Comparison of ENCODE assay signal across 12 mouse cellular contexts in the genomic region with DNA sequence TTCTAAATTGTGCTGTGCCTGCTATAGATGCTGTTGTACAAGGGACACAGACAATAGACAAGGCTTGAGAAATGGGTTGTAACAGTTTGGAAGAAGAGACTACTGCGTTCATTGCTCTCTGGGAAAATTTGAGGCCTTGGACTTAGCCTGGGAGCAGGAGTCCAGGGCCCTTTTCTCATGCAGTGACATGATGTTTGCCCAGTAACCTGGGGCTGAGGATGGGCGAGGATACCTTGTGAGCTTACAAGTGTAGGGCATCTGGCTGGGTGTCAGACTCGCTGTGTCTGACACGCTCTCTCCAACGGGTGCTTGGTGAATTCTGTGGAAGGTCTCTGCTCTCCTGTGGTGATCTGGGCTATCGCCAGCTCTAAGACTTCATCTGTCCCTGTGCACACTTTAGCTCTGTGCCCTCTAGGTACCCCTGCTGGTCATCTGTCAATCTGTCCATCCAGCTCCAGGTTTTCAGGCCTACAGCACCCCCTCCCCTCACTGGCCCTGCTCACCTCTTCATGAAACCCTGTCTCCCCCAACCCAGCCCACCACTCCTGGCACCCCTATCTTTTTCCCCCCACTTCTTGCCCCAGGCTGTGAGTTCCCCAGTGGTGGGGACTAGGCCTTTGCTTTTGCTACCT. TPM values are rescaled to one million over a fixed set of nuclear protein-coding genes. Genes with fewer than 3 reads are reported as not detected.
DNase-seq lines count a peak whose midpoint lies in the region; ATAC-seq and TF ChIP-seq lines count a peak whose summit lies in the region.
"Had no signal": no experiment of that assay in that cellular context is flagged by ENCODE, and none has a peak within 500 bp of the region (broad histone marks: within the 10 kb centered on the region; RNA-seq: fewer than 3 reads in every experiment).

No protein-coding gene starts in this region.

- TF ChIP-seq POLR2A in ES-Bruce4 (IDR thresholded peaks at IDR 0.05; ENCODE audit: insufficient read depth, low read length), result no peak

- H3K9ac ChIP-seq in forebrain, embryonic 13.5 days, result peak overlapping the region; percentile 38; the same call in 1 of the 2 replicates
- H3K9ac ChIP-seq in forebrain, embryonic 12.5 days, result no peak overlapping the region
- peak overlapping the region; percentile 8; the same call in 1 of the 2 replicates for H3K9ac ChIP-seq in intestine, embryonic 15.5 days
- no peak overlapping the region for H3K9ac ChIP-seq in intestine, postnatal 0 days (ENCODE audit: low read depth, low read length)
- no peak overlapping the region for H3K9ac ChIP-seq in ES-Bruce4 (ENCODE audit: low read depth, poor library complexity, severe bottlenecking)
- H3K9ac ChIP-seq in kidney, embryonic 16.5 days (replicated peaks; ENCODE audit: low read length), result no peak overlapping the region
- H3K9ac ChIP-seq: limb, embryonic 15.5 days had no signal

- H3K4me1 ChIP-seq in forebrain, embryonic 13.5 days, result peaks cover 52% of the 10 kb centered on the region
- peaks cover 56% of the 10 kb centered on the region for H3K4me1 ChIP-seq in forebrain, embryonic 12.5 days
- H3K4me1 ChIP-seq in intestine, embryonic 15.5 days (replicated peaks), result peaks cover 43% of the 10 kb centered on the region
- peaks cover 9% of the 10 kb centered on the region for H3K4me1 ChIP-seq in intestine, postnatal 0 days (replicated peaks; ENCODE audit: control insufficient read depth, insufficient read depth, low read length)
- H3K4me1 ChIP-seq in ES-Bruce4 (ENCODE audit: control insufficient read depth, insufficient read depth, low read length), result peaks cover 17% of the 10 kb centered on the region
- peaks cover 62% of the 10 kb centered on the region for H3K4me1 ChIP-seq in limb, embryonic 10.5 days
- H3K4me1 ChIP-seq in kidney, embryonic 16.5 days (ENCODE audit: insufficient read depth, low read length), result peaks cover 53% of the 10 kb centered on the region

- no peak for ATAC-seq in forebrain, embryonic 13.5 days
- ATAC-seq in forebrain, embryonic 12.5 days (ENCODE audit: low FRiP score), result no peak
- no peak for ATAC-seq in intestine, embryonic 15.5 days
- ATAC-seq in intestine, postnatal 0 days, result no peak
- ATAC-seq in kidney, embryonic 16.5 days (ENCODE audit: low FRiP score, low TSS enrichment), result no peak
- ATAC-seq: Patski had no signal

- H3K4me2 ChIP-seq in forebrain, embryonic 13.5 days, result no peak overlapping the region
- H3K4me2 ChIP-seq in forebrain, embryonic 12.5 days, result no peak overlapping the region
- H3K4me2 ChIP-seq in intestine, embryonic 15.5 days (replicated peaks), result no peak overlapping the region
- H3K4me2 ChIP-seq in intestine, postnatal 0 days (replicated peaks; ENCODE audit: low read depth), result no peak overlapping the region
- no peak overlapping the region for H3K4me2 ChIP-seq in kidney, embryonic 16.5 days (replicated peaks; ENCODE audit: low read depth, low read length)
- H3K4me2 ChIP-seq: limb, embryonic 15.5 days had no signal

- no peaks in the 10 kb centered on the region for H3K27me3 ChIP-seq in forebrain, embryonic 13.5 days
- no peaks in the 10 kb centered on the region for H3K27me3 ChIP-seq in forebrain, embryonic 12.5 days
- no peaks in the 10 kb centered on the region for H3K27me3 ChIP-seq in intestine, embryonic 15.5 days (replicated peaks)
- H3K27me3 ChIP-seq in intestine, postnatal 0 days (replicated peaks; ENCODE audit: control insufficient read depth, insufficient read depth, low read length), result no peaks in the 10 kb centered on the region
- no peaks in the 10 kb centered on the region for H3K27me3 ChIP-seq in ES-Bruce4 (ENCODE audit: control insufficient read depth, insufficient read depth, low read length, poor library complexity, severe bottlenecking)
- H3K27me3 ChIP-seq in limb, embryonic 10.5 days (ENCODE audit: low read depth, poor library complexity, severe bottlenecking), result no peaks in the 10 kb centered on the region
- no peaks in the 10 kb centered on the region for H3K27me3 ChIP-seq in kidney, embryonic 16.5 days (ENCODE audit: insufficient read depth, low read length)
- H3K27me3 ChIP-seq: limb, embryonic 15.5 days; Patski had no signal

- no peaks in the 10 kb centered on the region for H3K9me3 ChIP-seq in forebrain, embryonic 13.5 days (replicated peaks)
- no peaks in the 10 kb centered on the region for H3K9me3 ChIP-seq in forebrain, embryonic 12.5 days
- no peaks in the 10 kb centered on the region for H3K9me3 ChIP-seq in intestine, embryonic 15.5 days
- H3K9me3 ChIP-seq in intestine, postnatal 0 days (ENCODE audit: control insufficient read depth), result no peaks in the 10 kb centered on the region
- H3K9me3 ChIP-seq in ES-Bruce4 (replicated peaks; ENCODE audit: control insufficient read depth, insufficient read depth, low read length, poor library complexity, severe bottlenecking), result no peaks in the 10 kb centered on the region
- no peaks in the 10 kb centered on the region for H3K9me3 ChIP-seq in limb, embryonic 10.5 days (replicated peaks)
- H3K9me3 ChIP-seq in kidney, embryonic 16.5 days (ENCODE audit: low read length), result no peaks in the 10 kb centered on the region
- H3K9me3 ChIP-seq: limb, embryonic 15.5 days had no signal

- no peak for TF ChIP-seq CTCF in intestine, postnatal 0 days (IDR thresholded peaks at IDR 0.05; ENCODE audit: low read depth)
- no peak for TF ChIP-seq CTCF in ES-Bruce4 (IDR thresholded peaks at IDR 0.05; ENCODE audit: low read depth, low read length)

- 0 out of 2 replicates have a peak, but pooled peaks cover 10% of the 10 kb centered on the region for H3K36me3 ChIP-seq in forebrain, embryonic 13.5 days (ENCODE audit: poor library complexity, severe bottlenecking)
- H3K36me3 ChIP-seq in forebrain, embryonic 12.5 days (replicated peaks), result 0 out of 2 replicates have a peak, but pooled peaks cover 3% of the 10 kb centered on the region
- no peaks in the 10 kb centered on the region for H3K36me3 ChIP-seq in intestine, embryonic 15.5 days
- peaks cover 7% of the 10 kb centered on the region; the same call in 1 of the 2 replicates for H3K36me3 ChIP-seq in intestine, postnatal 0 days (ENCODE audit: control insufficient read depth, insufficient read depth)
- no peaks in the 10 kb centered on the region for H3K36me3 ChIP-seq in ES-Bruce4 (ENCODE audit: control insufficient read depth, insufficient read depth, low read length, poor library complexity, severe bottlenecking)
- H3K36me3 ChIP-seq in limb, embryonic 10.5 days, result peaks cover 21% of the 10 kb centered on the region
- no peaks in the 10 kb centered on the region for H3K36me3 ChIP-seq in kidney, embryonic 16.5 days (ENCODE audit: insufficient read depth, low read length)

- no peak for DNase-seq in limb, embryonic 10.5 days (ENCODE audit: low spot score)
- no peak for DNase-seq in MN1 (ENCODE audit: low spot score)
- DNase-seq: kidney, postnatal 36 days; right cerebral cortex, postnatal 25 days had no signal

- 87% methylated on average over 6 of the region's 6 CpGs for WGBS in forebrain, embryonic 13.5 days
- 93% methylated on average over 6 of the region's 6 CpGs for WGBS in forebrain, embryonic 12.5 days
- WGBS in intestine, embryonic 15.5 days, result 91% methylated on average over 6 of the region's 6 CpGs
- 81% methylated on average over 6 of the region's 6 CpGs for whole genome bisulfite sequencing in intestine, postnatal 0 days
- WGBS in limb, embryonic 10.5 days, result 89% methylated on average over 6 of the region's 6 CpGs
- WGBS in kidney, embryonic 16.5 days, result 91% methylated on average over 6 of the region's 6 CpGs

- no peak overlapping the region for H3K27ac ChIP-seq in forebrain, embryonic 13.5 days
- H3K27ac ChIP-seq in forebrain, embryonic 12.5 days, result no peak overlapping the region
- no peak overlapping the region for H3K27ac ChIP-seq in intestine, embryonic 15.5 days
- no peak overlapping the region for H3K27ac ChIP-seq in intestine, postnatal 0 days (ENCODE audit: low read depth, low read length)
- H3K27ac ChIP-seq in ES-Bruce4 (ENCODE audit: insufficient read depth, low read length), result 0 out of 2 replicates have a peak overlapping the region, but pooled peaks have one; percentile 10
- H3K27ac ChIP-seq in limb, embryonic 10.5 days, result peak overlapping the region; percentile 16; the same call in 1 of the 2 replicates
- no peak overlapping the region for H3K27ac ChIP-seq in kidney, embryonic 16.5 days (ENCODE audit: low read length)

- no peak for TF ChIP-seq EP300 in ES-Bruce4 (IDR thresholded peaks at IDR 0.05; ENCODE audit: insufficient read depth, low read depth, low read length)

- H3K4me3 ChIP-seq in forebrain, embryonic 13.5 days, result no peak overlapping the region
- no peak overlapping the region for H3K4me3 ChIP-seq in forebrain, embryonic 12.5 days (replicated peaks)
- H3K4me3 ChIP-seq in intestine, embryonic 15.5 days (replicated peaks), result no peak overlapping the region
- no peak overlapping the region for H3K4me3 ChIP-seq in intestine, postnatal 0 days (ENCODE audit: low read depth, low read length)
- H3K4me3 ChIP-seq in ES-Bruce4 (ENCODE audit: low read depth, low read length), result no peak overlapping the region
- no peak overlapping the region for H3K4me3 ChIP-seq in limb, embryonic 10.5 days
- no peak overlapping the region for H3K4me3 ChIP-seq in kidney, embryonic 16.5 days (ENCODE audit: low read length)
- H3K4me3 ChIP-seq: limb, embryonic 15.5 days had no signal

RNA-seq across cellular contexts. Expression of a gene that starts 5.0 kb away (rescaled TPM):
- polyA plus RNA-seq in forebrain, embryonic 13.5 days (2015; fragmentation: Nextera tagmentation; extraction: Ambion mirVana), result 6.8 and 8.1 TPM in 2 replicates
- polyA plus RNA-seq in forebrain, embryonic 12.5 days (2016; fragmentation: Nextera tagmentation; extraction: Ambion mirVana), result 7.2 and 8.1 TPM in 2 replicates
- polyA plus RNA-seq in intestine, embryonic 15.5 days (2015; fragmentation: Nextera tagmentation; extraction: Ambion mirVana), result 4.8 and 5.0 TPM in 2 replicates
- polyA plus RNA-seq in intestine, postnatal 0 days (2015; fragmentation: Nextera tagmentation; extraction: Ambion mirVana), result 5.3 and 5.8 TPM in 2 replicates
- 15.4 and 17.1 TPM in 2 replicates for polyA plus RNA-seq in ES-Bruce4 (2011; ENCODE audit: insufficient read depth, insufficient read length, low read depth, missing spikeins)
- polyA plus RNA-seq in limb, embryonic 10.5 days (2016; fragmentation: Nextera tagmentation; extraction: Ambion mirVana), result 4.8 and 5.7 TPM in 2 replicates
- polyA plus RNA-seq in kidney, embryonic 16.5 days (2015; fragmentation: Nextera tagmentation; extraction: Ambion mirVana), result 4.7 and 4.8 TPM in 2 replicates

Comparison
In these comparisons a context has a peak if more than half of its experiments do, and no peak if none do; other contexts are left out.
1. H3K9ac ChIP-seq: peak in forebrain, embryonic 13.5 days (single experiment) and intestine, embryonic 15.5 days (single experiment); none in forebrain, embryonic 12.5 days (single experiment), intestine, postnatal 0 days (single experiment), ES-Bruce4 (single experiment) and kidney, embryonic 16.5 days (single experiment).
2. H3K27ac ChIP-seq: peak in ES-Bruce4 (single experiment) and limb, embryonic 10.5 days (single experiment); none in forebrain, embryonic 13.5 days (single experiment), forebrain, embryonic 12.5 days (single experiment), intestine, embryonic 15.5 days (single experiment), intestine, postnatal 0 days (single experiment) and kidney, embryonic 16.5 days (single experiment).